Mouse (Mus musculus) MEL (cell line): ENCODE data around the gene Trappc6a. TPM values are rescaled to one million over a fixed set of nuclear protein-coding genes. Genes with fewer than 3 reads are reported as not detected.
A peak's percentile ranks its signal among the peaks of the same experiment; 100 is the strongest.

Source experiments
- DNase-seq: peaks from one replicate; pipeline ENCODE4 v3.0.0; 2011; ENCODE audit warnings: low read depth, low spot score
- H3K27ac ChIP-seq: 2 replicates; pipeline ENCODE4 v1.5.1; 2012; ENCODE audit warnings: low read depth, mild to moderate bottlenecking, control low read depth, low read length, moderate library complexity; ENCODE audit not compliant: control insufficient read depth
- H3K27me3 ChIP-seq, 2 experiments: fragments of 150-350 bp in 1 of 2; sonication (generic) in 1 of 2; 2 replicates each; pipeline ENCODE4 v1.6.1; 2012; ENCODE audit warnings: low read length in 2 of 2, mild to moderate bottlenecking in 2 of 2, improper control_type of control experiment in 1 of 2, moderate library complexity in 1 of 2; ENCODE audit not compliant: insufficient read depth in 2 of 2, control insufficient read depth in 1 of 2
- H3K36me3 ChIP-seq, 2 experiments: 2 replicates each; pipeline ENCODE4 v1.6.1; 2012 to 2014; ENCODE audit warnings: low read length in 2 of 2, improper control_type of control experiment in 1 of 2, inconsistent platforms in 1 of 2, mild to moderate bottlenecking in 1 of 2; ENCODE audit not compliant: insufficient read depth in 2 of 2, control insufficient read depth in 1 of 2
- H3K4me1 ChIP-seq, 2 experiments: fragments of 150-350 bp in 1 of 2; sonication (generic) in 1 of 2; 2 replicates each; pipeline ENCODE4 v1.6.1; 2012; ENCODE audit warnings: low read length in 2 of 2, improper control_type of control experiment in 1 of 2, mild to moderate bottlenecking in 1 of 2; ENCODE audit not compliant: insufficient read depth in 2 of 2, control insufficient read depth in 1 of 2
- H3K4me3 ChIP-seq, 2 experiments: fragments of 150-350 bp in 1 of 2; sonication (generic) in 1 of 2; 2 replicates each; pipeline ENCODE4 v1.5.1; 2012; ENCODE audit warnings: low read depth in 2 of 2, low read length in 2 of 2, mild to moderate bottlenecking in 2 of 2, moderate library complexity in 2 of 2, control low read depth in 1 of 2, improper control_type of control experiment in 1 of 2; ENCODE audit not compliant: control insufficient read depth in 1 of 2, insufficient read depth in 1 of 2
- H3K79me2 ChIP-seq: 2 replicates; pipeline ENCODE4 v1.6.1; 2012; ENCODE audit warnings: mild to moderate bottlenecking, low read length, moderate library complexity; ENCODE audit not compliant: control insufficient read depth, poor library complexity, insufficient read depth
- H3K9ac ChIP-seq: 2 replicates; pipeline ENCODE4 v1.6.1; 2012; ENCODE audit warnings: low read depth, mild to moderate bottlenecking, control low read depth, low read length, moderate library complexity; ENCODE audit not compliant: control insufficient read depth, poor library complexity, severe bottlenecking
- H3K9me3 ChIP-seq: fragments of 150-350 bp; sonication (generic); replicated peaks from 2 replicates; pipeline ENCODE4 v1.6.1; 2012; ENCODE audit warnings: mild to moderate bottlenecking, low read length, improper control_type of control experiment, moderate library complexity; ENCODE audit not compliant: insufficient read depth
- CTCF ChIP-seq, 3 experiments: IDR thresholded peaks in 2 of 3; conservative IDR thresholded peaks in 1 of 3; 2 replicates each; pipeline ENCODE4 v1.5.1; 2011 to 2012; ENCODE audit warnings: low read length in 3 of 3, low read depth in 2 of 3, mild to moderate bottlenecking in 2 of 3, improper control_type of control experiment in 1 of 3, inconsistent platforms in 1 of 3, mixed read lengths in 1 of 3, moderate library complexity in 1 of 3; ENCODE audit not compliant: control insufficient read depth in 1 of 3, insufficient read depth in 1 of 3, poor library complexity in 1 of 3, severe bottlenecking in 1 of 3
- E2F4 ChIP-seq: IDR thresholded peaks from 2 replicates; pipeline ENCODE4 v1.6.1; 2011; ENCODE audit warnings: low read depth, low read length, improper control_type of control experiment, borderline replicate concordance
- GABPA ChIP-seq: IDR thresholded peaks from 2 replicates; pipeline ENCODE4 v1.6.1; 2012; ENCODE audit warnings: low read depth, mild to moderate bottlenecking, inconsistent platforms, low read length, improper control_type of control experiment, moderate library complexity
- HCFC1 ChIP-seq: IDR thresholded peaks from 2 replicates; pipeline ENCODE4 v1.6.1; 2012; ENCODE audit warnings: low read depth, mild to moderate bottlenecking, inconsistent platforms, low read length, improper control_type of control experiment, moderate library complexity
- MAX ChIP-seq: IDR thresholded peaks from 2 replicates; pipeline ENCODE4 v1.6.1; 2011; ENCODE audit warnings: low read length, improper control_type of control experiment
- MEF2A ChIP-seq: IDR thresholded peaks from 2 replicates; pipeline ENCODE4 v1.6.1; 2014; ENCODE audit warnings: low read depth, mild to moderate bottlenecking, inconsistent platforms, low read length, improper control_type of control experiment; ENCODE audit not compliant: poor library complexity, insufficient replicate concordance, severe bottlenecking; ENCODE audit errors: extremely low read depth
- MXI1 ChIP-seq: IDR thresholded peaks from 2 replicates; pipeline ENCODE4 v1.6.1; 2011; ENCODE audit warnings: mild to moderate bottlenecking, low read depth, low read length, improper control_type of control experiment
- MYB ChIP-seq: IDR thresholded peaks from 2 replicates; pipeline ENCODE4 v1.6.1; 2011; ENCODE audit warnings: mild to moderate bottlenecking, low read depth, low read length, improper control_type of control experiment
- MYC ChIP-seq: IDR thresholded peaks from 2 replicates; pipeline ENCODE4 v1.6.1; 2011; ENCODE audit warnings: low read depth, mild to moderate bottlenecking, low read length, improper control_type of control experiment, moderate library complexity
- NELFE ChIP-seq: IDR thresholded peaks from 2 replicates; pipeline ENCODE4 v1.6.1; 2011; ENCODE audit warnings: low read depth, low read length, improper control_type of control experiment
- NRF1 ChIP-seq: IDR thresholded peaks from 2 replicates; pipeline ENCODE4 v1.6.1; 2014; ENCODE audit warnings: low read depth, mild to moderate bottlenecking, inconsistent platforms, low read length, improper control_type of control experiment, moderate library complexity; ENCODE audit not compliant: poor library complexity, insufficient read depth, severe bottlenecking
- POLR2A ChIP-seq, 2 experiments: IDR thresholded peaks; 2 replicates each; pipeline ENCODE4 v1.6.1; 2011 to 2012; ENCODE audit warnings: low read length in 2 of 2, mild to moderate bottlenecking in 2 of 2, control low read depth in 1 of 2, improper control_type of control experiment in 1 of 2, low read depth in 1 of 2, moderate library complexity in 1 of 2; ENCODE audit not compliant: control insufficient read depth in 1 of 2, insufficient read depth in 1 of 2, poor library complexity in 1 of 2
- POLR2AphosphoS2 ChIP-seq: IDR thresholded peaks from 2 replicates; pipeline ENCODE4 v1.6.1; 2011; ENCODE audit warnings: low read length, improper control_type of control experiment
- RAD21 ChIP-seq: IDR thresholded peaks from 2 replicates; pipeline ENCODE4 v1.6.1; 2011; ENCODE audit warnings: mild to moderate bottlenecking, low read depth, low read length, improper control_type of control experiment
- RCOR1 ChIP-seq: IDR thresholded peaks from 2 replicates; pipeline ENCODE4 v1.6.1; 2012; ENCODE audit warnings: low read depth, mild to moderate bottlenecking, inconsistent platforms, low read length, improper control_type of control experiment
- SMC3 ChIP-seq: IDR thresholded peaks from 2 replicates; pipeline ENCODE4 v1.6.1; 2011; ENCODE audit warnings: low read depth, low read length, improper control_type of control experiment
- USF2 ChIP-seq, 2 experiments: IDR thresholded peaks; 2 replicates each; pipeline ENCODE4 v1.6.1; 2011 to 2012; ENCODE audit warnings: improper control_type of control experiment in 2 of 2, low read length in 2 of 2, borderline replicate concordance in 1 of 2, inconsistent platforms in 1 of 2, low read depth in 1 of 2, mild to moderate bottlenecking in 1 of 2; ENCODE audit not compliant: insufficient read depth in 1 of 2
- ZMIZ1 ChIP-seq: IDR thresholded peaks from 2 replicates; pipeline ENCODE4 v1.6.1; 2012; ENCODE audit warnings: low read depth, mild to moderate bottlenecking, inconsistent platforms, low read length, improper control_type of control experiment, moderate library complexity
- polyA plus RNA-seq, 2 experiments: library from polyadenylated mRNA; stranded (reverse) in 1 of 2; unstranded in 1 of 2; fragments of >175 nt in 1 of 2; fragments of >200 nt in 1 of 2; gene quantifications; 2 replicates each; pipeline versions ENCODE4 v1.2.1 to v1.2.4; 2012; ENCODE audit warnings: low replicate concordance in 2 of 2, low read depth in 1 of 2; ENCODE audit not compliant: insufficient read length in 2 of 2, insufficient read depth in 1 of 2, missing spikeins in 1 of 2
- total RNA-seq: library from RNA; depleted of rRNA; stranded (reverse); fragments of 300-350 nt; gene quantifications from 2 replicates; pipeline ENCODE4 v1.2.3, GENCODE M21; 2012

The Trappc6a gene
- total and polyA plus RNA-seq, 3 experiments = 82.8 to 88.2 TPM; not detected in 1

- no peak overlapping the region for H3K27ac ChIP-seq
- H3K79me2 ChIP-seq = peaks cover 32% of the 10 kb centered on the region
- H3K9me3 ChIP-seq = no peaks in the 10 kb centered on the region
- no peak for DNase-seq
- H3K36me3 ChIP-seq = peaks cover 0 to 2% of the 10 kb centered on the region in 2 experiments; a peak in 1 of 4 replicates
- no peak overlapping the region for H3K4me3 ChIP-seq
- TF ChIP-seq MXI1 = no peak
- no peak for TF ChIP-seq SMC3
- no peak for TF ChIP-seq MYC
- no peak for TF ChIP-seq CTCF (IDR thresholded peaks at IDR 0.05 in 2 of 3, conservative IDR thresholded peaks at IDR 0.05 in 1 of 3; ENCODE audit: control insufficient read depth in 1 of 3, insufficient read depth in 1 of 3, low read depth in 2 of 3, low read length in 3 of 3, poor library complexity in 1 of 3, severe bottlenecking in 1 of 3)
- TF ChIP-seq MAX = no peak
- no peak for TF ChIP-seq RCOR1
- TF ChIP-seq NELFE = no peak
- TF ChIP-seq POLR2AphosphoS2 = no peak
- no peak for TF ChIP-seq GABPA
- TF ChIP-seq USF2 (IDR thresholded peaks at IDR 0.05; ENCODE audit: borderline replicate concordance in 1 of 2, insufficient read depth in 1 of 2, low read depth in 1 of 2, low read length in 2 of 2) = no peak
- no peak for TF ChIP-seq MYB
- no peak for TF ChIP-seq POLR2A (IDR thresholded peaks at IDR 0.05; ENCODE audit: control insufficient read depth in 1 of 2, insufficient read depth in 1 of 2, low read depth in 1 of 2, low read length in 2 of 2, poor library complexity in 1 of 2)
- TF ChIP-seq E2F4 = no peak
- H3K9ac ChIP-seq = no peak overlapping the region
- H3K27me3 ChIP-seq = no peaks in the 10 kb centered on the region
- no peaks in the 10 kb centered on the region for H3K4me1 ChIP-seq
Observed at GRCm38 (mm10) chr7:19542155-19542691, 34.0 kb downstream of the Trappc6a start.

- peaks cover 40% of the 10 kb centered on the region for H3K79me2 ChIP-seq
- no peaks in the 10 kb centered on the region for H3K4me1 ChIP-seq
- no peaks in the 10 kb centered on the region for H3K9me3 ChIP-seq
- no peak overlapping the region for H3K27ac ChIP-seq
- H3K36me3 ChIP-seq = peaks cover 0 to 2% of the 10 kb centered on the region in 2 experiments; a peak in 1 of 4 replicates
- TF ChIP-seq CTCF (IDR thresholded peaks at IDR 0.05 in 2 of 3, conservative IDR thresholded peaks at IDR 0.05 in 1 of 3; ENCODE audit: control insufficient read depth in 1 of 3, insufficient read depth in 1 of 3, low read depth in 2 of 3, low read length in 3 of 3, poor library complexity in 1 of 3, severe bottlenecking in 1 of 3) = peak; percentile 51 to 67 (median 53)
- no peak for TF ChIP-seq HCFC1
- TF ChIP-seq SMC3 = 0 out of 2 replicates have a peak, but pooled peaks have one; percentile 31
- no peaks in the 10 kb centered on the region for H3K27me3 ChIP-seq
- peak; percentile 33 for DNase-seq
- no peak overlapping the region for H3K9ac ChIP-seq
- H3K4me3 ChIP-seq = no peak overlapping the region
Observed at GRCm38 (mm10) chr7:19543584-19543983, 35.4 kb downstream of the Trappc6a start.

GRCm38 (mm10) chr7:19546007-19546406, 37.8 kb downstream of the Trappc6a start:
- peaks cover 41% of the 10 kb centered on the region for H3K79me2 ChIP-seq
- TF ChIP-seq USF2 (IDR thresholded peaks at IDR 0.05; ENCODE audit: borderline replicate concordance in 1 of 2, insufficient read depth in 1 of 2, low read depth in 1 of 2, low read length in 2 of 2) (no peak), MEF2A (no peak), MXI1 (no peak), MYB (no peak), RAD21 (no peak), SMC3 (no peak), ZMIZ1 (no peak), NRF1 (no peak)
- TF ChIP-seq, all 39 proteins: peak for 0
- Histone ChIP-seq H3K27ac (no peak overlapping the region), H3K9ac (no peak overlapping the region), H3K36me3 (no peaks in the 10 kb centered on the region; a peak in 1 of 4 replicates), H3K27me3 (no peaks in the 10 kb centered on the region), H3K4me1 (no peaks in the 10 kb centered on the region), H3K4me3 (no peak overlapping the region), H3K9me3 (no peaks in the 10 kb centered on the region)
- DNase-seq = no peak
